Mouse (Mus musculus) stomach, postnatal 0 days (tissue): ENCODE measurements around the gene Efcab10. TPM values are rescaled to one million over a fixed set of nuclear protein-coding genes. Genes with fewer than 3 reads are reported as not detected.

Experiments
- ATAC-seq: fragments of 200-750 bp; cut with Nextera tagmentation; 2 replicates; pipeline ENCODE4 v1.8.0; 2017; ENCODE audit not compliant: low FRiP score, low TSS enrichment
- DNase-seq: peaks from one replicate; pipeline ENCODE4 v3.0.0-alpha.2; 2016; ENCODE audit warnings: low spot score
- H3K27ac ChIP-seq: fragments of 300-500 bp; sonication (generic); replicated peaks from 2 replicates; pipeline ENCODE4 v1.5.1; 2014; ENCODE audit warnings: mild to moderate bottlenecking, control low read depth
- H3K27me3 ChIP-seq: fragments of 300-500 bp; sonication (generic); 2 replicates; pipeline ENCODE4 v1.6.1; 2014; ENCODE audit warnings: low read length; ENCODE audit not compliant: control insufficient read depth, insufficient read depth
- H3K36me3 ChIP-seq: fragments of 300-500 bp; sonication (generic); 2 replicates; pipeline ENCODE4 v1.6.1; 2014; ENCODE audit warnings: low read length, mixed read lengths; ENCODE audit not compliant: control insufficient read depth, insufficient read depth
- H3K4me1 ChIP-seq: fragments of 300-500 bp; sonication (generic); replicated peaks from 2 replicates; pipeline ENCODE4 v1.6.1; 2014; ENCODE audit warnings: antibody characterized with exemption; ENCODE audit not compliant: control insufficient read depth, insufficient read depth
- H3K4me2 ChIP-seq: fragments of 300-500 bp; sonication (generic); replicated peaks from 2 replicates; pipeline ENCODE4 v1.6.1; 2014; ENCODE audit warnings: low read depth, mild to moderate bottlenecking, control low read depth, moderate library complexity
- H3K4me3 ChIP-seq: fragments of 300-500 bp; sonication (generic); 2 replicates; pipeline ENCODE4 v1.5.1; 2014; ENCODE audit warnings: low read depth, low read length, control low read depth
- H3K9ac ChIP-seq: fragments of 300-500 bp; sonication (generic); 2 replicates; pipeline ENCODE4 v1.6.1; 2014; ENCODE audit warnings: mild to moderate bottlenecking, low read length, control low read depth, mixed read lengths
- H3K9me3 ChIP-seq: fragments of 300-500 bp; sonication (generic); 2 replicates; pipeline ENCODE4 v1.6.1; 2016; ENCODE audit warnings: low read length; ENCODE audit not compliant: control insufficient read depth
- CTCF ChIP-seq: IDR thresholded peaks from 2 replicates; pipeline ENCODE4 v1.5.1; 2016; ENCODE audit warnings: antibody characterized with exemption, low read depth, mild to moderate bottlenecking, moderate library complexity
- EP300 ChIP-seq: optimal IDR thresholded peaks from 2 replicates; pipeline ENCODE3; 2016; ENCODE audit warnings: antibody characterized with exemption
- WGBS: fragments of 180-500 bp; shearing (Covaris S2); extraction: QIAGEN DNeasy Blood & Tissue Kit; methylation state at CpG from one replicate; pipeline ENCODE4 v1.1.7; 2014; 5-methylcytosine and 5-hydroxymethylcytosine counted together
- polyA plus RNA-seq: library from polyadenylated mRNA; unstranded; fragments of >200 nt; fragmentation: Nextera tagmentation; extraction: Ambion mirVana; gene quantifications from 2 replicates; pipeline ENCODE4 v1.2.1, GENCODE M21; 2015

Gene Efcab10
- polyA plus RNA-seq, 1 experiment from 2014 or later: not detected

- no peak overlapping the region for H3K4me2 ChIP-seq
- H3K9ac ChIP-seq: no peak overlapping the region
- H3K9me3 ChIP-seq: no peaks in the 10 kb centered on the region
- TF ChIP-seq CTCF: no peak
- no peak for TF ChIP-seq EP300
- no peak overlapping the region for H3K4me3 ChIP-seq
- H3K27ac ChIP-seq: no peak overlapping the region
- no peaks in the 10 kb centered on the region for H3K4me1 ChIP-seq
- DNase-seq: no peak
- H3K27me3 ChIP-seq: no peaks in the 10 kb centered on the region
- peak; percentile 66; the same call in 1 of the 2 replicates for ATAC-seq
- H3K36me3 ChIP-seq: no peaks in the 10 kb centered on the region
- WGBS: 73% methylated on average over 9 of the region's 9 CpGs
Measured at GRCm38 (mm10) chr12:33433812-33434211, 39.2 kb downstream of the Efcab10 start.

DNA sequence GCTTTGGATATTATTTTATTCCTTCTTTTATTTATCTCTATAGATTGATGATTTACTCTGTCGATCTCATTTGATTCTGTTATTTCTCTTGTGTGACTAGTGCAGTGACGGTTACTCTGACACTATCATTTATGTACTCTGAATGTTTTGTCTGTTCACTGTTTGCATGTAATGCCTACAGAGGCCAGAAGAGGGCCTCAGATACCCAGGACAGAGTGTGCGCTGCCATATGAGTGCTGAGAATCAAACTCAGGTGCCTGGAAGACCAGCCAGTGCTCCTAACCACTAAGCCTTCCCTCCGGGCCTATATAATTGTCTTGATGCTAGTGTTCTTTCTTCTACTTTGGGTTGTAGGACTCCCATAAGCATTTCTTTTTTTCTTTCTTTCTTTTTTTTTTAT lies 40.1 kb downstream of the Efcab10 start:
- H3K9me3 ChIP-seq: no peaks in the 10 kb centered on the region
- ATAC-seq: no peak
- H3K4me3 ChIP-seq: no peak overlapping the region
- H3K36me3 ChIP-seq: no peaks in the 10 kb centered on the region
- no peak overlapping the region for H3K4me2 ChIP-seq
- H3K27ac ChIP-seq: no peak overlapping the region
- TF ChIP-seq EP300 (no peak), CTCF (peak; percentile 44)
- H3K27me3 ChIP-seq: no peaks in the 10 kb centered on the region
- H3K9ac ChIP-seq: no peak overlapping the region
- 97% methylated on average over 4 of the region's 4 CpGs for WGBS
- no peaks in the 10 kb centered on the region for H3K4me1 ChIP-seq
- no peak for DNase-seq

Other genes with a start within 250 kb of the Efcab10 start
- gene Atxn7l1, start 247.2 kb upstream of the Efcab10 start, polyA plus RNA-seq: 4.7 and 5.5 TPM in 2 replicates
- 40.9 and 44.9 TPM in 2 replicates for gene Twistnb, start 34.8 kb downstream of the Efcab10 start, polyA plus RNA-seq